Mouse (Mus musculus) liver (tissue): Measurements from ENCODE around the gene Ndufs3.
"Not testable (repeated sequence)": the region's sequence is repeated elsewhere in the genome, so short reads cannot be mapped to it uniquely, and the experiment has no call there.

Experiments
- DNase-seq: peaks from one replicate; pipeline ENCODE4 v3.0.0-alpha.2; 2020; ENCODE audit warnings: mixed read lengths

Ndufs3 gene

DNA sequence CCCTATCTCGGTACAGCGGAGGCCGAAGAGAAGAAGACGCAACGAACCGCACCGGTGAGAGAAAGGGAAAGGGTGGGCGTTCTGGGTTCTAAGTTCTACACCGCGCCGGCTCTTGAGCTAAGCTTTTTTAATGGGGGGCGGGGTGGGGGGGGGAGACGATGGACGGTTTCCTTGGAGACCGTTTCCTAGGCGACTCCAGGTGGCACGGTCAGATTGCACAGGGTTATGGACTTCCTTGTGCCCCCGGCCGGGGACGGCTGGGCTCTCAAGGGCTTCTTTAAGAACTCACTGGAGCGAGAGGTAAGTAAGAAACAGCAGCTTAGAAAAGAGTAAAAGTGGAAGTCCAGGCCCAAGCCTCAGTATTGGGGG is 213 bp upstream of the Ndufs3 start:
- peak; percentile 57 for DNase-seq

DNA sequence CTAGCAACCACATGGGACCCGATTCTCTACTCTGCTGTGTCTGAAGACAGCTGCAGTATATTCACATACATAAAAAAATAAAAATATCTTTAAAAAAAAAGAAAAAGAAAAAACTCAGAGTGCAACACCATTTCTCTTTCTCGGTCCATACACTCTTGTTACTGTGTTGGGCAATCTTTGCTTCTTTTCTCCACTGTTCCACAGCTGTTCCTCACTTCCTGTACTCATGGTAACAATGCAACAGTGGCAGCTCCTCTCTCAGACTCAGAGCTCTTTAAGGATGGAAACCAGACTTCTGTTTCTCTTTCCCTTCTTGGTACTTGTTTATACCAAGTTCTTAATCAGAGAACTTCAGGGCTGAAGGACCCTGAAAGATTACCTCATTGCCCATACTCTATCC is 1.2 kb downstream of the Ndufs3 start:
- no peak for DNase-seq

GRCm38 (mm10) chr2:90894299-90894677 is 10.3 kb downstream of the Ndufs3 start:
- not testable (repeated sequence) for DNase-seq

DNA sequence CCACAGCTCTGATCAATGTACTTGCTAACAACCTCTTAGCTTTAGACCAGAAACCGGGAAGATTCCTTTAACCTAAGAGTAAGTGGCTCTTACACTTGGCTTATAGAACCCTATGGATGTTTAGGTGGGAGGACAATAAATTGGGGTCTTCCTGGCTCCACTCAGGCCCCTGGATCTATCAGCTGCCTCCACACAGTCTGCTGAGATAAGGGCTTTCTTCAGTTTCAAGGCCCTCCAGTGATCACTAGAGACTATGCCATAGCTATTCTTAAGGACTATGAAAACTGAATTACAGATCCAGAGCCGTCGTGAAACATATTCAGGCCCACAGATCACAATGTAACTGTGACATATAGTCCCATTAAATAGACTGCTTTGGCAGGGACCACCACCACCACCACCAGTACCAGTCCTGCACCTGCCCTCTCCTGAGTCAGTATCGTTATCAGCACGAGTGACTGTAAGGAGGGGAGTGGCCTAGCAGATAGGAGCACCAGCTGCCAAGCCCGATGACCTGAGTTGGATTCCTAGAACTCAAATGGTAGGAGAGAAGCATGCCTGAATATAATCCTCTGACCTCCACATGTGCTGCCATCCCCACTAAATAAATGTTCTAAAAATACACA is 10.8 kb downstream of the Ndufs3 start:
- DNase-seq = peak; percentile 85

GRCm38 (mm10) chr2:90889550-90890548 is 14.8 kb downstream of the Ndufs3 start:
- peak; percentile 82 for DNase-seq

- no peak for DNase-seq
Measured at GRCm38 (mm10) chr2:90887627-90888026, 17.0 kb downstream of the Ndufs3 start.

DNA sequence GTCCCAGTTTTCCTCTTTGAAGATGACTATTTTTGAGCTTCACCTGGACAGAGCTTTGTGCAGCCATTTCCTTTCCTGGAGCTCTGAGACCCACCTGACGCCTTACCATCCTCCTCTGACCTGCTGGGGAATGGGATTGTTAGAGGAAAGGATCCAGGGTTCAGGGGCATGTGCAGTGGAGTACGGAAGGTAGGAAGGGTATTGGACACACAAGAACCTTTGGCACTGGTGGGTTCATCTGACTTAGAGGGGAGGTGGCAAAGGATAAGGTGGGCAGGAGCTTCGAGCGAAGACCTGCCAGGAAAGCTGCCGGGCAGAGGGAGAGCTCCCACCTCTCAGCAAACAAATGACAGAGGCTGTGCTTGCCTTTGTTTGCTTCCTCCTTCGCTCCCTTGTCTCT is 18.2 kb downstream of the Ndufs3 start:
- no peak for DNase-seq

- no peak for DNase-seq
Measured at GRCm38 (mm10) chr2:90885218-90886041, 19.2 kb downstream of the Ndufs3 start, which contains the start of gene C1qtnf4. Gene C1qtnf4, plus strand, starts transcription at chr2:90885860.

DNA sequence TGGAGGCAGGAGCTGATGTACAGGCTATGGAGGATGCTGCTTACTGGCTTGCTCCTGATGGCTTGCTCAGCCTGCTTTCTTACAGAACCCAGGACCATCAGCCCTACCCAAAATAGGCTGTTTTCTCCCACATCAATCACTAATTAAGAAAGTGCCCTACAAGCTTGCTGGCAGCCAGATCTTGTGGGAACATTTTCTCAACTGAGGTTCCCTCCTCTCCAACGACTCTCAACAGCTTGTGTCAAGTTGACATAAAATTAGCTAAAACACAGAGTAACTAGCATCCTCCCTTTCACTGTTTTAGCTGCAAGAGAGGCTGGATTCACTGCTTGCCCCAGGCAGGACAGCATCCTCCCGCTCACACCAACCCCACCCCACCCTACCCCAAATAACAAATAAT is 22.8 kb downstream of the Ndufs3 start:
- no peak for DNase-seq

GRCm38 (mm10) chr2:90880144-90880785 is 24.4 kb downstream of the Ndufs3 start:
- DNase-seq = no peak

DNA sequence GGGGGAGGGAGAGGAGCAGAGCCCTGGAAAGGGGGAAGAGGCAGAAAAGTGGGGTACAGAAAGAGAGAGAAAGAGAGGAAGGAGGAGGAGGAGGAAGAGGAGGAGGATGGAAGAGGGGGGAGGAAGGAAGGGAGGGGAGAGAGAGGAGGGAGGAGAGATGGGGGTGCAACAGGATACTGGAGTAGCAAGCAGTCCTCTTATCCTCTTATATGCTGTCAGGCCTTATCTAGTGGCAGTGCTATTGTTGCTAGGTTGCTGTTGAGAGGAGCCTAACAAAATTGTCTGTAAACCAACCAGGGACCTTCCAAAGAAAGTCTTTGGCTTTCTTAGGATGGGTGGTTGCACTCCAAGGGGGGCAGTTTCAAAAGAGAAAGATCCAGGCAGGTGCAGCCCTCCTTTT is 25.2 kb downstream of the Ndufs3 start:
- DNase-seq = no peak

- DNase-seq = no peak
Measured at GRCm38 (mm10) chr2:90877584-90878259, 26.9 kb downstream of the Ndufs3 start.

- DNase-seq = no peak
Measured at GRCm38 (mm10) chr2:90875239-90875638, 29.4 kb downstream of the Ndufs3 start.

GRCm38 (mm10) chr2:90874025-90874424 is 30.6 kb downstream of the Ndufs3 start:
- no peak for DNase-seq

GRCm38 (mm10) chr2:90871180-90871961 is 33.3 kb downstream of the Ndufs3 start:
- DNase-seq = no peak

- peak; percentile 78 for DNase-seq
Measured at GRCm38 (mm10) chr2:90870136-90870601, 34.5 kb downstream of the Ndufs3 start.

DNA sequence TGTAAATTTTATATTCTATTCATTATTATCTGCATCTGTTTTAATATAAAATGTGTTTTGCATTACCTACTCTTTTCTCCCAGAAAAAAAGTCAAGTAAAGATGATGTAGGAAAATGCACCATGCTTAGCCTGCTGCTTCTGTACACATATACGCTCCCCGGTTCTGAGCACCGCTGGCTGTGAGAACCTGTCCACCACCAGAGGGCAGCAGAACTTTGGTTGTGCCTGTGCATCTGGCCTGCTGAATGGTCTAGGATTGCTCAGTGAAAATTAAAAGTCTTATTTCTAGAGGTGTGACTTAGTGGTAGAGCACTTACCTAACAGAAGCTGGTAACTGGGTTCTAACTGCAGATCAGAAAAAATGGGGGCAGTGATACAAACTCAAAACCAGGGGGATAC is 38.1 kb downstream of the Ndufs3 start:
- peak; percentile 88 for DNase-seq

DNA sequence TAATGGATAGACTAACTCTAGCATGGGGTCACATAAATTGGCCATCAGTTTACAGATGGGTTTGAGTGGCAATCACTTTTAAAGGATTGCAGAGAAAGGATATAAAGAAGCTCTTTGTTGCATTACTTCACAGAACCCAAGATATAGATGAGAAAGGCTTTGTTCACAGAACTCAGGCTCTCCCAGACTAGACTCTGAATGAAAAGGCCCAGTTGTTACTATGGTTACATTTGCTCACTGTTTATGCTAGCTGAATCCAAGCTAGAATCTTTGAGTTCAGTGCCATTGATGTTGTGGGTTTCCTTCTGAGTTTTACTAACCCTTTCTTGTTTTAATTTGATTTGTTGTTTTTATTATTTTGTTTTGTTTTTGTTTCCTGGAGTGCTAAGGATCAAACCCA is 40.4 kb downstream of the Ndufs3 start:
- DNase-seq = no peak

- no peak for DNase-seq
Measured at GRCm38 (mm10) chr2:90861486-90861885, 43.1 kb downstream of the Ndufs3 start.

DNA sequence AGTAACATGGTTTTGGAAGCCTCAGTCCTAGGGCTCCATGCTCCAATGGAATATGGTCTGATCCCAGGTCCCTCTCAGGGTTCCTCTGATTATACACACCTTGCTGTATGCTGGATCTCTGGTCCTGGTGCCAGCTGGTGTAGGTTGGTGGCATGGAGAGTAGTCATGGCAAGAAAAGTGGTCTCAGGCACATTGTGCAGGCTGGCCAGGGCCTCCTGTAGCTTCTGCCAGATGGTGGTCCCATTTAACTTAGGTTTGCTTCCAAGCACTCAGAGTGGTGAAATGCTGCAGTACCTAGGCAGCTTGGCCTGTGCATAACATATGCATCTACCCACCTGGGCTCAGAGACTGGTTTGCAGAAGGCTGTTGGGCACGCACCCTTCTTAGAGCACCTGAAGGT is 54.2 kb downstream of the Ndufs3 start:
- DNase-seq = no peak

- no peak for DNase-seq
Measured at GRCm38 (mm10) chr2:90848331-90848730, 56.3 kb downstream of the Ndufs3 start.
